Mouse (Mus musculus): ENCODE results near the gene Hjurp. TPM values are rescaled to one million over a fixed set of nuclear protein-coding genes. Genes with fewer than 3 reads are reported as not detected.

Hjurp gene
- total and polyA plus RNA-seq, 3 experiments = 67.6 to 80.8 (median 69.8) TPM

- Histone ChIP-seq H3K9ac (ENCODE audit: insufficient read depth, low read depth) (no peak overlapping the region), H3K4me2 (ENCODE audit: insufficient read depth, low read depth, poor library complexity, severe bottlenecking) (no peak overlapping the region), H3K4me3 (replicated peaks in 1 of 3; ENCODE audit: low read depth in 2 of 3, low read length in 2 of 3, poor library complexity in 1 of 3) (no peak overlapping the region), H3K79me2 (replicated peaks; ENCODE audit: control insufficient read depth, extremely low read depth, insufficient read depth, poor library complexity, severe bottlenecking) (no peaks in the 10 kb centered on the region), H3K9me3 (replicated peaks; ENCODE audit: low read length) (peaks cover 32% of the 10 kb centered on the region), H3K27me3 (replicated peaks) (peaks cover 76% of the 10 kb centered on the region), H3K27ac (ENCODE audit: insufficient read depth, low read depth) (no peak overlapping the region), H3K4me1 (ENCODE audit: control insufficient read depth in 1 of 2, insufficient read depth in 2 of 2) (peaks cover 13 to 28% of the 10 kb centered on the region in 2 experiments), H3K36me3 (replicated peaks in 1 of 2; ENCODE audit: control insufficient read depth in 1 of 2, insufficient read depth in 1 of 2, low read length in 1 of 2) (no peaks in the 10 kb centered on the region)
- TF ChIP-seq PAX5 (IDR thresholded peaks at IDR 0.05; ENCODE audit: low read length) = no peak
- peak; percentile 90 for TF ChIP-seq ZNF384 (IDR thresholded peaks at IDR 0.05; ENCODE audit: low read depth, low read length)
- in situ Hi-C loops (cut with MboI; ENCODE audit: low pct_ligation_motif_present, low pct_unique_long_range_greater_than_20kb, low sequenced_read_pairs) = loop anchor here (10.0 to 25.0 kb wide), 2 partner anchors 148 to 320 kb away; partner anchors contain the start of gene Ugt1a6a
- DNase-seq (ENCODE audit: extremely low read depth) = no peak
- dilution Hi-C loops (cut with MboI; ENCODE audit: extremely low pct_ligation_motif_present, extremely low pct_unique_long_range_greater_than_20kb, low sequenced_read_pairs) = no loop called here
Measured at GRCm38 (mm10) chr1:88282301-88282700, 4.9 kb upstream of the Hjurp start.

- no peak overlapping the region for H3K9ac ChIP-seq (ENCODE audit: insufficient read depth, low read depth)
- peaks cover 0 to 7% of the 10 kb centered on the region in 2 experiments for H3K36me3 ChIP-seq (replicated peaks in 1 of 2; ENCODE audit: control insufficient read depth in 1 of 2, insufficient read depth in 1 of 2, low read length in 1 of 2)
- peaks cover 19% of the 10 kb centered on the region for H3K79me2 ChIP-seq (replicated peaks; ENCODE audit: control insufficient read depth, extremely low read depth, insufficient read depth, poor library complexity, severe bottlenecking)
- peaks cover 29% of the 10 kb centered on the region for H3K9me3 ChIP-seq (replicated peaks; ENCODE audit: low read length)
- peaks cover 18 to 40% of the 10 kb centered on the region in 2 experiments for H3K4me1 ChIP-seq (ENCODE audit: control insufficient read depth in 1 of 2, insufficient read depth in 2 of 2)
- DNase-seq (ENCODE audit: extremely low read depth) = no peak
- dilution Hi-C loops (cut with MboI; ENCODE audit: extremely low pct_ligation_motif_present, extremely low pct_unique_long_range_greater_than_20kb, low sequenced_read_pairs) (no loop called here), in situ Hi-C loops (cut with MboI; ENCODE audit: low pct_ligation_motif_present, low pct_unique_long_range_greater_than_20kb, low sequenced_read_pairs) (loop anchor here (10.0 to 25.0 kb wide), 2 partner anchors 145 to 318 kb away; partner anchors contain the start of gene Ugt1a6a)
- H3K27ac ChIP-seq (ENCODE audit: insufficient read depth, low read depth) = no peak overlapping the region
- no peak overlapping the region for H3K4me2 ChIP-seq (ENCODE audit: insufficient read depth, low read depth, poor library complexity, severe bottlenecking)
- no peak overlapping the region for H3K4me3 ChIP-seq (replicated peaks in 1 of 3; ENCODE audit: low read depth in 2 of 3, low read length in 2 of 3, poor library complexity in 1 of 3)
- TF ChIP-seq E2F4 (IDR thresholded peaks at IDR 0.05; ENCODE audit: insufficient replicate concordance, low read depth, low read length) (0 out of 2 replicates have a peak, but pooled peaks have one; percentile 10), MYC (IDR thresholded peaks at IDR 0.05; ENCODE audit: low read depth, low read length) (no peak)
- peaks cover 55% of the 10 kb centered on the region for H3K27me3 ChIP-seq (replicated peaks)
Measured at GRCm38 (mm10) chr1:88280006-88280690, 2.7 kb upstream of the Hjurp start.

- dilution Hi-C loops (cut with MboI; ENCODE audit: extremely low pct_ligation_motif_present, extremely low pct_unique_long_range_greater_than_20kb, low sequenced_read_pairs) = no loop called here
- in situ Hi-C loops (cut with MboI; ENCODE audit: low pct_ligation_motif_present, low pct_unique_long_range_greater_than_20kb, low sequenced_read_pairs) = loop anchor here (10.0 to 25.0 kb wide), 2 partner anchors 145 to 317 kb away; partner anchors contain the start of gene Ugt1a6a
- H3K27me3 ChIP-seq (replicated peaks) = peaks cover 47% of the 10 kb centered on the region
Measured at GRCm38 (mm10) chr1:88279111-88280005, 1.9 kb upstream of the Hjurp start.

More at GRCm38 (mm10) chr1:88279111-88280005, 1.9 kb upstream of the Hjurp start:
- H3K4me2 ChIP-seq (ENCODE audit: insufficient read depth, low read depth, poor library complexity, severe bottlenecking) = no peak overlapping the region
- peaks cover 25% of the 10 kb centered on the region for H3K79me2 ChIP-seq (replicated peaks; ENCODE audit: control insufficient read depth, extremely low read depth, insufficient read depth, poor library complexity, severe bottlenecking)
- H3K36me3 ChIP-seq (replicated peaks in 1 of 2; ENCODE audit: control insufficient read depth in 1 of 2, insufficient read depth in 1 of 2, low read length in 1 of 2) = peaks cover 5 to 15% of the 10 kb centered on the region in 2 experiments
- TF ChIP-seq E2F4 (IDR thresholded peaks at IDR 0.05; ENCODE audit: insufficient replicate concordance, low read depth, low read length) = 0 out of 2 replicates have a peak, but pooled peaks have one; percentile 2
- 0 out of 2 replicates have a peak, but pooled peaks have one; percentile 16 for TF ChIP-seq MAZ (IDR thresholded peaks at IDR 0.05; ENCODE audit: low read depth, low read length)
- TF ChIP-seq BHLHE40 (IDR thresholded peaks at IDR 0.05; ENCODE audit: low read depth, low read length) = no peak
- H3K4me3 ChIP-seq (replicated peaks in 1 of 3; ENCODE audit: low read depth in 2 of 3, low read length in 2 of 3, poor library complexity in 1 of 3) = no peak overlapping the region
- peaks cover 21% of the 10 kb centered on the region for H3K9me3 ChIP-seq (replicated peaks; ENCODE audit: low read length)
- no peak for DNase-seq (ENCODE audit: extremely low read depth)
- no peak overlapping the region for H3K27ac ChIP-seq (ENCODE audit: insufficient read depth, low read depth)
- no peak overlapping the region for H3K9ac ChIP-seq (ENCODE audit: insufficient read depth, low read depth)
- peaks cover 14 to 37% of the 10 kb centered on the region in 2 experiments for H3K4me1 ChIP-seq (ENCODE audit: control insufficient read depth in 1 of 2, insufficient read depth in 2 of 2)
